Mouse (Mus musculus) mature B cell (primary cell): Measurements from ENCODE around the gene Dnpep.

Source experiments
- in situ Hi-C: fragments of 300-500 bp; cut with MboI; formaldehyde crosslinking; loops from 2 replicates; pipeline ENCODE4 v1.14.3; 2019

Gene Dnpep

GRCm38 (mm10) chr1:75331271-75331670 is 13.5 kb upstream of the Dnpep start:
- in situ Hi-C loops = no loop called here

GRCm38 (mm10) chr1:75327461-75327860 is 9.7 kb upstream of the Dnpep start:
- in situ Hi-C loops = no loop called here

- in situ Hi-C loops = loop anchor here (5.0 to 25.0 kb wide), 2 partner anchors 67 to 732 kb away; partner anchors contain the start of genes Bcs1l and Zfp142
Measured at GRCm38 (mm10) chr1:75319166-75319565, 1.4 kb upstream of the Dnpep start.

- in situ Hi-C loops = loop anchor here (5.0 to 25.0 kb wide), 2 partner anchors 66 to 731 kb away; partner anchors contain the start of genes Bcs1l and Zfp142
Measured at GRCm38 (mm10) chr1:75318736-75319135, 946 bp upstream of the Dnpep start.

GRCm38 (mm10) chr1:75318301-75318700 is 511 bp upstream of the Dnpep start:
- in situ Hi-C loops = loop anchor here (5.0 to 25.0 kb wide), 2 partner anchors 66 to 731 kb away; partner anchors contain the start of genes Bcs1l and Zfp142

GRCm38 (mm10) chr1:75316861-75317240 is 939 bp downstream of the Dnpep start:
- in situ Hi-C loops = loop anchor here (5.0 to 25.0 kb wide), 2 partner anchors 65 to 730 kb away; partner anchors contain the start of genes Bcs1l and Zfp142

- in situ Hi-C loops = loop anchor here (5.0 to 25.0 kb wide), 2 partner anchors 63 to 728 kb away; partner anchors contain the start of genes Bcs1l and Zfp142
Measured at GRCm38 (mm10) chr1:75315456-75316365, 2.1 kb downstream of the Dnpep start.

GRCm38 (mm10) chr1:75315011-75315410 is 2.8 kb downstream of the Dnpep start:
- in situ Hi-C loops = loop anchor here (5.0 to 25.0 kb wide), 2 partner anchors 63 to 728 kb away; partner anchors contain the start of genes Bcs1l and Zfp142

- in situ Hi-C loops = loop anchor here (25.0 kb wide), 1 partner anchor 724 kb away; the partner anchor contains the start of genes Bcs1l and Zfp142
Measured at GRCm38 (mm10) chr1:75311694-75312093, 6.1 kb downstream of the Dnpep start.

GRCm38 (mm10) chr1:75304662-75305061 is 13.1 kb downstream of the Dnpep start:
- in situ Hi-C loops = loop anchor here (25.0 kb wide), 1 partner anchor 717 kb away; the partner anchor contains the start of genes Bcs1l and Zfp142

- in situ Hi-C loops = no loop called here
Measured at GRCm38 (mm10) chr1:75294294-75294693, 23.5 kb downstream of the Dnpep start.

- in situ Hi-C loops = no loop called here
Measured at GRCm38 (mm10) chr1:75293331-75293701, 24.5 kb downstream of the Dnpep start.

- in situ Hi-C loops = no loop called here
Measured at GRCm38 (mm10) chr1:75292476-75293330, 25.1 kb downstream of the Dnpep start.

- in situ Hi-C loops = no loop called here
Measured at GRCm38 (mm10) chr1:75291321-75291720, 26.5 kb downstream of the Dnpep start.

GRCm38 (mm10) chr1:75290582-75290981 is 27.2 kb downstream of the Dnpep start:
- in situ Hi-C loops = no loop called here

GRCm38 (mm10) chr1:75289888-75290431 is 27.8 kb downstream of the Dnpep start:
- in situ Hi-C loops = no loop called here

- in situ Hi-C loops = no loop called here
Measured at GRCm38 (mm10) chr1:75289376-75289775, 28.4 kb downstream of the Dnpep start.

GRCm38 (mm10) chr1:75284911-75285310 is 32.9 kb downstream of the Dnpep start:
- in situ Hi-C loops = no loop called here

- in situ Hi-C loops = no loop called here
Measured at GRCm38 (mm10) chr1:75283017-75283416, 34.8 kb downstream of the Dnpep start.

GRCm38 (mm10) chr1:75278228-75278627 is 39.6 kb downstream of the Dnpep start, which contains the start of gene Resp18:
Gene Resp18 (minus strand): TSS chr1:75278415.
- in situ Hi-C loops = no loop called here
